Mouse (Mus musculus) limb, embryonic 14.5 days (tissue): ENCODE measurements around the gene Ell. TPM values are rescaled to one million over a fixed set of nuclear protein-coding genes. Genes with fewer than 3 reads are reported as not detected.
A peak's percentile ranks its signal among the peaks of the same experiment; 100 is the strongest.

Source experiments
- ATAC-seq: fragments of 200-750 bp; cut with Nextera tagmentation; 2 replicates; pipeline ENCODE4 v1.8.0; 2017; ENCODE audit warnings: low read depth, moderate number of reproducible peaks, moderate TSS enrichment; ENCODE audit not compliant: low FRiP score
- DNase-seq: peaks from one replicate; pipeline ENCODE4 v3.0.0-alpha.2; 2015; ENCODE audit warnings: low spot score
- H3K27ac ChIP-seq: fragments of 300-500 bp; sonication (generic); replicated peaks from 2 replicates; pipeline ENCODE4 v1.5.1; 2014; ENCODE audit warnings: low read depth, mild to moderate bottlenecking, low read length, moderate library complexity, mixed read lengths
- H3K27me3 ChIP-seq: fragments of 300-500 bp; sonication (generic); 2 replicates; pipeline ENCODE4 v1.6.1; 2014; ENCODE audit warnings: low read length, mixed read lengths; ENCODE audit not compliant: control insufficient read depth, insufficient read depth
- H3K36me3 ChIP-seq: fragments of 300-500 bp; sonication (generic); 2 replicates; pipeline ENCODE4 v1.6.1; 2014; ENCODE audit warnings: mild to moderate bottlenecking, low read length, moderate library complexity, mixed read lengths; ENCODE audit not compliant: control insufficient read depth, insufficient read depth
- H3K4me1 ChIP-seq: fragments of 300-500 bp; sonication (generic); 2 replicates; pipeline ENCODE4 v1.6.1; 2014; ENCODE audit warnings: antibody characterized with exemption, low read length, mixed read lengths; ENCODE audit not compliant: control insufficient read depth, insufficient read depth
- H3K4me2 ChIP-seq: fragments of 300-500 bp; sonication (generic); replicated peaks from 2 replicates; pipeline ENCODE4 v1.6.1; 2014; ENCODE audit warnings: low read depth, mild to moderate bottlenecking, low read length, moderate library complexity; ENCODE audit not compliant: severe bottlenecking
- H3K4me3 ChIP-seq: fragments of 300-500 bp; sonication (generic); replicated peaks from 2 replicates; pipeline ENCODE4 v1.5.1; 2014; ENCODE audit warnings: low read length
- H3K9ac ChIP-seq: fragments of 300-500 bp; sonication (generic); 2 replicates; pipeline ENCODE4 v1.6.1; 2014; ENCODE audit warnings: mild to moderate bottlenecking, low read depth, low read length, moderate library complexity; ENCODE audit not compliant: severe bottlenecking
- H3K9me3 ChIP-seq: fragments of 300-500 bp; sonication (generic); 2 replicates; pipeline ENCODE4 v1.6.1; 2016; ENCODE audit warnings: low read length; ENCODE audit not compliant: control insufficient read depth
- POLR2A ChIP-seq: fragments of 200-500 bp; IDR thresholded peaks from 2 replicates; pipeline ENCODE4 v1.8.0; 2012; ENCODE audit warnings: inconsistent platforms, mild to moderate bottlenecking, moderate library complexity, borderline replicate concordance; ENCODE audit not compliant: insufficient read depth, insufficient read length; ENCODE audit errors: extremely low read depth
- WGBS: fragments of 180-500 bp; shearing (Covaris S2); extraction: QIAGEN DNeasy Blood & Tissue Kit; methylation state at CpG from one replicate; pipeline ENCODE4 v1.1.7; 2014; 5-methylcytosine and 5-hydroxymethylcytosine counted together
- polyA plus RNA-seq, 2 experiments: library from polyadenylated mRNA; depleted of rRNA in 1 of 2; stranded (reverse) in 1 of 2; unstranded in 1 of 2; fragments of >200 nt; fragmentation: Nextera tagmentation in 1 of 2; extraction: Ambion mirVana in 1 of 2; gene quantifications; 2 replicates each; pipeline versions ENCODE4 v1.2.1 to v1.2.3; 2012 to 2014

The Ell gene
- polyA plus RNA-seq, 2 experiments: 20.2 to 30.3 TPM

GRCm38 (mm10) chr8:70605871-70606779, 66.9 kb downstream of the Ell start:
- Histone ChIP-seq H3K36me3 (peaks cover 7% of the 10 kb centered on the region), H3K9ac (peak overlapping the region; percentile 92; the same call in 1 of the 2 replicates), H3K27ac (no peak overlapping the region), H3K4me3 (no peak overlapping the region), H3K4me1 (peaks cover 33% of the 10 kb centered on the region), H3K9me3 (no peaks in the 10 kb centered on the region), H3K4me2 (no peak overlapping the region; the same call in 1 of the 2 replicates), H3K27me3 (no peaks in the 10 kb centered on the region)
- TF ChIP-seq POLR2A: no peak
- ATAC-seq (no peak), DNase-seq (no peak)
- 83% methylated on average over 9 of the region's 9 CpGs for WGBS

- no peaks in the 10 kb centered on the region for H3K9me3 ChIP-seq
- peak overlapping the region; percentile 92 for H3K9ac ChIP-seq
- peak overlapping the region; percentile 99 for H3K4me2 ChIP-seq
- H3K4me1 ChIP-seq: peaks cover 33% of the 10 kb centered on the region
- ATAC-seq: no peak
- no peak overlapping the region for H3K27ac ChIP-seq
- WGBS: 53% methylated on average over 18 of the region's 18 CpGs
- H3K36me3 ChIP-seq: peaks cover 7% of the 10 kb centered on the region
- no peak for DNase-seq
- TF ChIP-seq POLR2A: no peak
- H3K4me3 ChIP-seq: peak overlapping the region; percentile 82
- H3K27me3 ChIP-seq: no peaks in the 10 kb centered on the region
Observed at GRCm38 (mm10) chr8:70606780-70607602, 67.7 kb downstream of the Ell start.

DNA sequence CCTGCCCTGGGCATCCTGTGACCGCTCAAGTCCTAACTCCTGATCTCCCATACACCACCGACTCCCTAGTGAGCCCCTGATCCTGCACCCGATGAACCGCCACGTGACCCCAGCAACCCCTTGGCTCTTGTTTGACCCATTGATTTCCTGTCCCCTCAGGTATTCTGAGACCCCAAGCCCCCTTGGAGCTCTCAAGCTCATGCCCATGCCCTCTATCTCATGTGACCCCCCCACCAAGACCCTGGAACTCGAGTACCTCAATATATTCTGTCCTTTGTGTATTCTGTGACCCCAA, 68.3 kb downstream of the Ell start:
- peak overlapping the region; percentile 82 for H3K4me3 ChIP-seq
- DNase-seq (no peak), ATAC-seq (no peak)
- peak overlapping the region; percentile 92 for H3K9ac ChIP-seq
- H3K4me2 ChIP-seq: peak overlapping the region; percentile 99
- no peak for TF ChIP-seq POLR2A
- peaks cover 33% of the 10 kb centered on the region for H3K4me1 ChIP-seq
- WGBS: 23% methylated on average over 6 of the region's 6 CpGs
- H3K9me3 ChIP-seq: no peaks in the 10 kb centered on the region
- H3K27me3 ChIP-seq: no peaks in the 10 kb centered on the region
- peaks cover 4% of the 10 kb centered on the region; the same call in 1 of the 2 replicates for H3K36me3 ChIP-seq
- no peak overlapping the region for H3K27ac ChIP-seq

GRCm38 (mm10) chr8:70607898-70608748, 68.9 kb downstream of the Ell start:
- Histone ChIP-seq H3K36me3 (no peaks in the 10 kb centered on the region), H3K4me2 (peak overlapping the region; percentile 99), H3K4me1 (peaks cover 33% of the 10 kb centered on the region), H3K9me3 (no peaks in the 10 kb centered on the region), H3K9ac (peak overlapping the region; percentile 92), H3K27ac (peak overlapping the region; percentile 99), H3K4me3 (peak overlapping the region; percentile 82), H3K27me3 (no peaks in the 10 kb centered on the region)
- no peak for TF ChIP-seq POLR2A
- ATAC-seq (no peak), DNase-seq (peak; percentile 61)
- under 1% methylated on average over 84 of the region's 84 CpGs for WGBS
